Mouse (Mus musculus) liver, adult 2 months (tissue): ENCODE measurements at regions not wholly inside any gene's neighbourhood (a gene's known extent, or its start where the extent isn't known, plus 50 kb on each side); places are given as distances from the start of the nearest gene placed in this dataset.

Experiments used
- CTCF ChIP-seq: fragments of 200-500 bp; IDR thresholded peaks from 2 replicates; pipeline ENCODE4 v1.5.1; 2011; ENCODE audit warnings: low read depth, low read length, control low read depth
- POLR2A ChIP-seq: fragments of 200-500 bp; IDR thresholded peaks from 2 replicates; pipeline ENCODE4 v1.6.1; 2011; ENCODE audit warnings: low read length, control low read depth; ENCODE audit not compliant: insufficient read depth; ENCODE audit errors: extremely low read depth

DNA sequence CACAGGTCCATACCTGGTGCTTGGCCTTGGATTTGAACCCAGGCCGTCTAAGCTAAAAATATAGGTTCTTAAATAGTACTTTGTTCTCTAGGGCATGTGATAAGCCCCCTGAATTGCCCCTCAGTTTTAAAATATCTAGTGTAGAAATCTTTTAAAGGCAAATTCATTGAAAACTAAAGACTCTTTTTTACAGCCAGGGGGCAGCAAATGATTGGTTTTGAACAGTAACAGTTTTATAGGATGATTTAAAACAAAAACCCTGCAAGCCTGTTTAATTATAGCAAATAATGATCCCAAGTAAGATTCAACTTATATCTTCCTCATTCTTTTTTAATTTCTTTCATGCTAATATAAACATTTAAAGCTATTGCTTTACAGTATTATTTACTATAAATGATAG is 58.9 kb upstream of the Fam92a start:
- no peak for TF ChIP-seq CTCF
- no peak for TF ChIP-seq POLR2A
